Mouse (Mus musculus) spleen, postnatal 0 days (tissue): Measurements from ENCODE around the gene Arih1. TPM values are rescaled to one million over a fixed set of nuclear protein-coding genes. Genes with fewer than 3 reads are reported as not detected.

Source experiments
- polyA plus RNA-seq: library from polyadenylated mRNA; unstranded; fragments of >200 nt; fragmentation: Nextera tagmentation; extraction: Ambion mirVana; gene quantifications from 2 replicates; pipeline ENCODE4 v1.2.1, GENCODE M21; 2015

The Arih1 gene
- polyA plus RNA-seq = 8.3 TPM in 2 replicates

DNA sequence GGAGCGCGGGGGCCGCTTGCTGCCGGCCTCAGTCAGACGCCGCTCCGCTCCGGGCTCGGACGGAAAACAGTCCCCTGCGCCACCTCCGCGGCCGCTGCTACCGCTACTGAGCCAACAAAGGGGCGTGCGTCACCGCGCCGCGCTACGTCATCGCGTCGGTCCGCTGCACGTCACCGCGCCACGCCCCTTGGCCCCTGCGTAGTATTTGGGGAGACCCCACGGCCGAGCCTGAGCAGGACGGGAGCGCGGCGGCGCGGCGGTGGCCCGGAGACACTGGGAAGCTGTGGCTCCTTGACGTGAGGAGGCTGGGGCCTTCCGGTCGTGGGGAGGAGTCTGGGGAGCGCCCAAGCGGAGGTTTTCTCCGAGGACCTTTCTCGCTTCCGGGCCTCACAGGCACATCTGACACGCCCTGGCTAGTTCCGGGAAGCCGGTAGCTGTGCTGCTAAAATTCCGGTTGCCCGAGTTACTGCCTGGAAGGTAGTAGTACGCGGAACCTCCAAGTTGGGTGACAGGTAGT is at the start of gene Arih1:
Gene Arih1 (minus strand): TSS at position 70 of the 517 bp plus-strand sequence.

GRCm38 (mm10) chr9:59353253-59353639 is 133.2 kb downstream of the Arih1 start, which contains the start of gene Bbs4:
TSS of gene Bbs4 (minus strand) at chr9:59353508.

Other genes with a start within 250 kb of the Arih1 start
- 45.4 and 60.6 TPM in 2 replicates for gene Adpgk, start 195.1 kb downstream of the Arih1 start, polyA plus RNA-seq
- 3.8 and 5.2 TPM in 2 replicates for gene Bbs4, start 133.1 kb downstream of the Arih1 start, polyA plus RNA-seq
- 36.1 and 49.6 TPM in 2 replicates for gene Hexa, start 52.9 kb upstream of the Arih1 start, polyA plus RNA-seq
- gene Tmem202, start 53.2 kb upstream of the Arih1 start, polyA plus RNA-seq = 0.58 and 0.84 TPM in 2 replicates
- 0.07 TPM in 1 of 2 replicates, not detected in the other for gene Celf6, start 91.3 kb upstream of the Arih1 start, polyA plus RNA-seq
- 6.9 and 9.8 TPM in 2 replicates for gene Parp6, start 130.7 kb upstream of the Arih1 start, polyA plus RNA-seq
- 194 and 254 TPM in 2 replicates for gene Pkm, start 169.8 kb upstream of the Arih1 start, polyA plus RNA-seq
- gene Gramd2, start 193.5 kb upstream of the Arih1 start, polyA plus RNA-seq = 0.67 and 0.71 TPM in 2 replicates